Mouse (Mus musculus) bone marrow macrophage, adult 2 months (primary cell): Measurements from ENCODE around the gene Themis2.
A peak's percentile ranks its signal among the peaks of the same experiment; 100 is the strongest.

ENCODE experiments used
- CTCF ChIP-seq: IDR thresholded peaks from 2 replicates; pipeline ENCODE4 v1.5.1; 2012; ENCODE audit warnings: low read depth, mild to moderate bottlenecking, low read length, moderate library complexity
- POLR2A ChIP-seq: IDR thresholded peaks from 2 replicates; pipeline ENCODE4 v1.6.1; 2012; ENCODE audit warnings: mild to moderate bottlenecking, low read depth, low read length, borderline replicate concordance

- TF ChIP-seq CTCF, result peak; percentile 57; the same call in 1 of the 2 replicates
- no peak for TF ChIP-seq POLR2A
Measured at GRCm38 (mm10) chr4:132776764-132777163, 19.4 kb downstream of the Themis2 start.
